Mouse (Mus musculus): ENCODE measurements at regions not wholly inside any gene's neighbourhood (a gene's known extent, or its start where the extent isn't known, plus 50 kb on each side); places are given as distances from the start of the nearest gene placed in this dataset.

DNA sequence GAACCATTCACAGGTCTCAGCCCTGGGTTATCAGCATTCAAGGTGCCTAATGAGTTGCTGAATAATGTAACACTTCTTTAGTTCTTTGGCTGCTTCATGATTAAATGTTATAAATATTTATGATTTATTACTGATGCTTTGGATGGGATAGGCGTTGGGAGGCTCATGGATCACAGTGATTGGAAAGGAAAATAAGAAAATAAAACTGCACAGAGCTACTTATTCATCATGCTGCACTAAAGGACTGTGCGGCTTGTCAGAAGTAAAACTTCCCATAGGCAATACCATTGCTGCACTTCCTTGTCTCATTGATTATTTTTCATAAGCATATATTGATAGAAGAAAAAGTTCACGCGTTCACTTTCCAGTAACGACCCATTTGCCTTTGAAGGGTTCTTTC, 80.0 kb upstream of the Magi3 start:
- TF ChIP-seq POLR2A (IDR thresholded peaks at IDR 0.05; ENCODE audit: control insufficient read depth, extremely low read depth, insufficient read depth, low read length, poor library complexity) (no peak), CTCF (IDR thresholded peaks at IDR 0.05; ENCODE audit: borderline replicate concordance, control insufficient read depth, extremely low read depth, insufficient read depth, low read length, poor library complexity) (no peak)

Measured in thymus, adult 2 months (tissue).